Mouse (Mus musculus): ENCODE measurements around the gene Gm37240.

DNA sequence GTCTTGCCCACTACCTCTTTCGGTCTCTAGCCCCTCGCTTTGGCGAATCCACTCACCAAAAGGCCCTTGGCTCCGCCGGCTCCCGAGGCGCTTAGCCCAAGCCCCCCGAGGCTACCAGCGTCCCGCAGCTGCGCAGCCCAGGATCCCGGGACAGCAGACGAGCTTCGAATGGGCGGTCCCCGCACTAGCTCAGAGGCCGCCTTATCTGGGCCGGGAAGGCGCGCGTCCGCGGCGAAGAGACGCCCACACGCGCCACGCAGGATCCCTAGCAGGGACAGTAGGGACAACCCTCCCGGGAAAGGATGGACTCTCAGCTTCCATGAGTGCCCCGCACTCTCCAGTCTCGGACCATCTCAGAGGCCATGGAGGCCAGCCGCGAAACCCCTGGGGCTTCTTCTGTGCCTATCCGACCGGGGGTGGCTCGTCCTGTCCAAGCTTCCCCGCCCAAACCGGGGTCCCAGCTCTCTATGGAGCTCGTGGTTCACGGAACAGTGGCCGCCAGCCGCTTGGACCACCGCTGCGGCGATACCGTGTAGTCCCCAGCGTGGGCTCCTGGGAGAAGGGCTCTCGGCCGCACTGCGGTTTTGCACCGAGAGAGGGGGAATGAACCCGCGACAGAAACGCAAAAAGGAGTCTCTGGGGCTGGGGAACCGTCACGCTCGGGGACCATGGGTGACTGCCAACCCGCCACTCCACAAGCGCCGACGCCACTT lies 1407.9 kb downstream of the Gm37240 start:
- TF ChIP-seq GATA1 (IDR thresholded peaks at IDR 0.05; ENCODE audit: borderline replicate concordance, low read length), result no peak
- TF ChIP-seq CTCF (IDR thresholded peaks at IDR 0.05; ENCODE audit: low read depth, low read length), result no peak
- TF ChIP-seq POLR2AphosphoS5 (IDR thresholded peaks at IDR 0.05; ENCODE audit: insufficient replicate concordance, low read depth, low read length), result no peak
- no peak for TF ChIP-seq TAL1 (conservative IDR thresholded peaks at IDR 0.05; ENCODE audit: low read depth, low read length)
